Mouse (Mus musculus) lung, adult 2 months (tissue): Measurements from ENCODE around the gene Adam26a. TPM values are rescaled to one million over a fixed set of nuclear protein-coding genes. Genes with fewer than 3 reads are reported as not detected.
"Not testable (repeated sequence)": the region's sequence is repeated elsewhere in the genome, so short reads cannot be mapped to it uniquely, and the experiment has no call there.

Experiments
- DNase-seq: peaks from one replicate; pipeline ENCODE4 v3.0.0; 2022
- H3K4me1 ChIP-seq: fragments of 200-500 bp; 2 replicates; pipeline ENCODE4 v1.6.1; 2011; ENCODE audit warnings: low read length; ENCODE audit not compliant: control insufficient read depth, insufficient read depth
- H3K4me3 ChIP-seq: fragments of 200-500 bp; replicated peaks from 2 replicates; pipeline ENCODE3; 2011; ENCODE audit warnings: low read depth, mild to moderate bottlenecking, control low read depth, low read length; ENCODE audit errors: extremely low read depth
- CTCF ChIP-seq: fragments of 200-500 bp; IDR thresholded peaks from 2 replicates; pipeline ENCODE4 v1.5.1; 2011; ENCODE audit warnings: mild to moderate bottlenecking, low read length, control low read depth; ENCODE audit not compliant: insufficient read depth
- POLR2A ChIP-seq: fragments of 200-500 bp; IDR thresholded peaks from 2 replicates; pipeline ENCODE4 v1.6.1; 2011; ENCODE audit warnings: low read depth, mild to moderate bottlenecking, control low read depth, low read length, borderline replicate concordance; ENCODE audit errors: extremely low read depth
- WGBS: fragments of 180-500 bp; shearing (Covaris S2); methylation state at CpG from one replicate; pipeline ENCODE4 v1.1.7; 2018; 5-methylcytosine and 5-hydroxymethylcytosine counted together
- polyA plus RNA-seq: library from polyadenylated mRNA; depleted of rRNA; stranded (reverse); fragments of >200 nt; gene quantifications from 2 replicates; pipeline ENCODE4 v1.2.3, GENCODE M21; 2012; rRNA removed

The Adam26a gene
- polyA plus RNA-seq: not detected in 2 replicates

DNA sequence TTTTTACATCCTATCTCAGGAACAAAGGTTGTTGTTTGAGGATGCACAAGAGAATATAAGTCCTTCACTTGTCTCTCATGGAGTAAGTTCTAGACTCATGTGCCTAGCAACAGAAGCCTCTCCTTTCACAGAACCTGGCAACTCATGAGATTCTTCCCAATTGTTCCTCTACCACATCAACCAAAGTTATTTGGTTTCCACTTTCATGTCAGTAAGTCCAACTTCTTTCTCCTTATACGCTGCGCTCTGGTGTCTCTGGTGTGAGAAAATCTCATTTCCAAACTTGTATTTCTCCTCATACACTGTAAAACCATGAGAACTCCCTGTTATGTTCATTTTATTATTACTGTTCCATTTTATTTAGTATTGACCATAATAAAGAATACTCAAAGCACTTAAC, at the start of gene Adam26a:
Adam26a (minus strand) TSS at position 101 of the 400 bp plus-strand sequence.
- H3K4me3 ChIP-seq, H3K4me1 ChIP-seq, DNase-seq: not testable (repeated sequence)
- WGBS: 87% methylated on average over 2 of the region's 2 CpGs

GRCm38 (mm10) chr8:43616046-43616445, 39.5 kb upstream of the Adam26a start:
- no peak for TF ChIP-seq CTCF
- no peak for TF ChIP-seq POLR2A
- Histone ChIP-seq H3K4me1 (no peaks in the 10 kb centered on the region), H3K4me3 (no peak overlapping the region)
- no peak for DNase-seq
- 91% methylated on average over 1 of the region's 1 CpGs for WGBS

DNA sequence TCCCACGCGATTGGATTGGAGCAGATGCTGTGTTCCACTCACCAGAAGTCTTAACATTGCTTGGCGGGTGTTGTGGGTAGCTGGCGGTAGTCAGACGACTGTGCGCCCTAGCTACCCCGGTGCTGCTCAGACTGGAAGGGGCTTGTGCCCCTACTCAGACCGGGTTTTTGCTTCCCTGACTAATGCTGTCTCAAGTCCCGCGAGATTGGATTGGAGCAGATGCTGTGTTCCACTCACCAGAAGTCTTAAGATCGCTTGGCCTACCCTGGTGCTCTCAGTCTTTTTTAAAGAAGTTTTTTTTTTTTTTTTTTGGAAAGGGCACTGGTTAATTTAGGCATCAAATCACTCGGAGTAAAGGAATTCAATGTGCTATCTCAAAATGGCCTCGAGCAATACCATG, 27.1 kb upstream of the Adam26a start:
- DNase-seq, H3K4me3 ChIP-seq, H3K4me1 ChIP-seq: not testable (repeated sequence)
- WGBS: 77% methylated on average over 13 of the region's 13 CpGs

DNA sequence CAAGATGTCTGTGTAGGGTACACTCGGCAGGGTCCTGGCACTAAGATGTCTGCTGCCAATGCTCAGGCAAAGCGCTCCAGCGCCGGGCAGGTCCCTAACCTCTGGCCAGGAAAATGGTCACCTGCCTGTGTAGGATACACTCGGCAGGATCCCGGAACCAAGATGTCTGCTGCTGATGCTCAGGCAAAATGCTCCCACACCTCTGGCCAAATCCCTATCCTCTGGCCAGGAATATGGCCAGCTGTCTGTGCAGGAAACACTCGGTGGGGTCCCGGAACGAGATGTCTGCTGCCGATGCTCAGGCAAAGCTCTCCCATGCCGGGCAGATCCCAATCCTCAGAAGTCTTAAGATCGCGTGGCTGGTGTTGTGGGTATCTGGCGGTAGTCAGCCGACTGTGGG, 26.7 kb upstream of the Adam26a start:
- not testable (repeated sequence) for H3K4me3 ChIP-seq, H3K4me1 ChIP-seq, DNase-seq
- 92% methylated on average over 15 of the region's 15 CpGs for WGBS

DNA sequence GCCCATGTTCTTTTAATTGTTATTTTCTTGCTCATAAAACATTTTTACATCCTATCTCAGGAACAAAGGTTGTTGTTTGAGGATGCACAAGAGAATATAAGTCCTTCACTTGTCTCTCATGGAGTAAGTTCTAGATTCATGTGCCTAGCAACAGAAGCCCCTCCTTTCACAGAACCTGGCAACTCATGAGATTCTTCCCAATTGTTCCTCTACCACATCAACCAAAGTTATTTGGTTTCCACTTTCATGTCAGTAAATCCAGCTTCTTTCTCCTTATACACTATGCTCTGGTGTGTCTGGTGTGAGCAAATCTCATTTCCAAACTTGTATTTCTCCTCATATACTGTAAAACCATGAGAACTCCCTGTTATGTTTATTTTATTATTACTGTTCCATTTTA, 48.5 kb downstream of the Adam26a start, which contains the start of gene Adam26b:
Adam26b (minus strand) TSS at position 101 of the 400 bp plus-strand sequence.
- H3K4me1 ChIP-seq, DNase-seq, H3K4me3 ChIP-seq: not testable (repeated sequence)

Other genes starting within 250 kb of the Adam26a start
- gene Adam26b, start 48.6 kb downstream of the Adam26a start, polyA plus RNA-seq: not detected in 2 replicates
- not detected in 2 replicates for gene Gm5346, start 50.6 kb upstream of the Adam26a start, polyA plus RNA-seq
- gene Adam34, start 133.3 kb upstream of the Adam26a start, polyA plus RNA-seq: not detected in 2 replicates